Mouse (Mus musculus): Measurements from ENCODE around the gene Mzt1.

DNA sequence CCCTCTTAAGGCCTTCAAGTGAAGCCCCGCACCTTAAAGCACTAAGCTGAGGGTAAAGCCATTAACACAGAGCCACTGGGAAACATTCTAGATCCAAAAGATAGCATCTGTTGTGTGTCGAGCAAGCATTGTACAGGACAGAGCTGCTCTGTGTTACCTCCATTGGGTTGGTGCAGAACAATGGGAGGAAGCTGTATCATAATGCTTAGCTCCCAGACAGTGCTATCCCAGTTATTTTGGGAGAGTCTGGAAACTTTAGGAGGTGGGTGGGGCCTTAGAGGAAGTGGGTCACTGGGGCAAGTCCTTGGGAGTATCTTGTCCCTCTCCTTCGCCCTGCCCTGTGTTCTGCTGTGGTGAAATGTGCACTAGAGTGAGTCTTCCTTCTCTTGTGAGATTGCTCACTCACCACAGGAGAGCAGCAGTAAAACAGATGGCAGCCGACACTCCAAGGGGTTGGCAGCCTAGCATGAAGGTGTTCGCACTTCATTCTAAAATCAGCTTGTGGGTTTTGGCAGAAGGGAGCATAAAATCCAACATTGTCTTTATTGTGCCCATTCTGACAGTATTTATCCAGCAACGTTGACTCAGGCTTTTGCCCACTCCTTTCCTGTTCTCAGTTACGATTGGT lies 13.1 kb upstream of the Mzt1 start:
- TF ChIP-seq E2F4 (IDR thresholded peaks at IDR 0.05; ENCODE audit: insufficient read depth), result no peak
- TF ChIP-seq POLR2A (IDR thresholded peaks at IDR 0.05; ENCODE audit: insufficient read length, low read depth), result no peak
- no peak for TF ChIP-seq POLR2AphosphoS2 (IDR thresholded peaks at IDR 0.05; ENCODE audit: insufficient read length, low read depth)
- TF ChIP-seq TCF3 (IDR thresholded peaks at IDR 0.05; ENCODE audit: insufficient read length, low read depth), result no peak
- TF ChIP-seq CEBPB (IDR thresholded peaks at IDR 0.05; ENCODE audit: insufficient read depth, poor library complexity, severe bottlenecking), result no peak
- TF ChIP-seq USF1 (IDR thresholded peaks at IDR 0.05; ENCODE audit: low read depth), result no peak

All from myocyte (in vitro differentiated cells).